Mouse (Mus musculus) kidney, postnatal 0 days (tissue): Measurements from ENCODE around the gene Esm1. TPM values are rescaled to one million over a fixed set of nuclear protein-coding genes. Genes with fewer than 3 reads are reported as not detected.

Source experiments
- ATAC-seq: fragments of 200-750 bp; cut with Nextera tagmentation; replicated peaks from 2 replicates; pipeline ENCODE4 v1.8.0; 2017; ENCODE audit warnings: low read depth, moderate number of reproducible peaks, moderate TSS enrichment, moderate library complexity; ENCODE audit not compliant: low FRiP score
- DNase-seq: peaks from one replicate; pipeline ENCODE4 v3.0.0-alpha.2; 2016; ENCODE audit warnings: low spot score
- H3K27ac ChIP-seq: fragments of 300-500 bp; sonication (generic); 2 replicates; pipeline ENCODE4 v1.5.1; 2014; ENCODE audit warnings: mild to moderate bottlenecking
- H3K27me3 ChIP-seq: fragments of 300-500 bp; sonication (generic); 2 replicates; pipeline ENCODE4 v1.6.1; 2014; ENCODE audit warnings: low read length, mixed read lengths; ENCODE audit not compliant: insufficient read depth
- H3K36me3 ChIP-seq: fragments of 300-500 bp; sonication (generic); 2 replicates; pipeline ENCODE4 v1.6.1; 2014; ENCODE audit warnings: low read length, mixed read lengths; ENCODE audit not compliant: insufficient read depth
- H3K4me1 ChIP-seq: fragments of 300-500 bp; sonication (generic); replicated peaks from 2 replicates; pipeline ENCODE4 v1.6.1; 2014; ENCODE audit warnings: antibody characterized with exemption, low read length, mixed read lengths; ENCODE audit not compliant: insufficient read depth
- H3K4me2 ChIP-seq: fragments of 300-500 bp; sonication (generic); 2 replicates; pipeline ENCODE4 v1.6.1; 2014; ENCODE audit warnings: mild to moderate bottlenecking, low read length, moderate library complexity, mixed read lengths
- H3K4me3 ChIP-seq: fragments of 300-500 bp; sonication (generic); replicated peaks from 2 replicates; pipeline ENCODE4 v1.5.1; 2014; ENCODE audit warnings: low read depth, low read length
- H3K9ac ChIP-seq: fragments of 300-500 bp; sonication (generic); 2 replicates; pipeline ENCODE4 v1.6.1; 2014; ENCODE audit warnings: low read depth, low read length
- H3K9me3 ChIP-seq: fragments of 300-500 bp; sonication (generic); replicated peaks from 2 replicates; pipeline ENCODE4 v1.6.1; 2016; ENCODE audit warnings: low read length, inconsistent platforms, mixed read lengths
- CTCF ChIP-seq: IDR thresholded peaks from 2 replicates; pipeline ENCODE4 v1.5.1; 2016; ENCODE audit warnings: antibody characterized with exemption, low read depth, mild to moderate bottlenecking, moderate library complexity
- WGBS: fragments of 180-500 bp; shearing (Covaris S2); extraction: QIAGEN DNeasy Blood & Tissue Kit; methylation state at CpG from one replicate; pipeline ENCODE4 v1.1.7; 2014; 5-methylcytosine and 5-hydroxymethylcytosine counted together
- polyA plus RNA-seq: library from polyadenylated mRNA; unstranded; fragments of >200 nt; fragmentation: Nextera tagmentation; extraction: Ambion mirVana; gene quantifications from 2 replicates; pipeline ENCODE4 v1.2.1, GENCODE M21; 2015

The Esm1 gene
- polyA plus RNA-seq, 1 experiment from 2014 or later, result 4.3 TPM

DNA sequence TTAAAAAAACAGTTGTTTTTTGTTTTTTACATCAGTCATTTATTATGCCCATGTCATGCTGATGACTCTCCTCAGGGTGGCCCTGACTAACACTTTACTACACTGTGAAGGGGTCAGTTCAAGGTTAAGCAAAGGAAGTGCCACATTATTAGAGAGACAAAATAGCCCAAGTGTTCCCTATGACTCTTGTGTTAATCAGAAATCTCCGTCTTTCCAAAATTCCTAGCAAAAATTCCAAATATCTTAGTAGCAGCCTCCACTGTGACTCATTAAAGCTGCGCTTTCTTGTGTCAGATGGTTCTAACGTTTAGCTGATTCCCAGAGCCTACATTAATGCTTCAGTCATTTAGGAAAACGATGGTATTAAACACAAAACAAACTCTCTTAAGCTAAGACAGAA lies 7.3 kb upstream of the Esm1 start:
- TF ChIP-seq CTCF, result no peak
- no peak for ATAC-seq
- Histone ChIP-seq H3K4me1 (no peaks in the 10 kb centered on the region), H3K9ac (no peak overlapping the region), H3K27me3 (no peaks in the 10 kb centered on the region), H3K4me3 (no peak overlapping the region), H3K4me2 (no peak overlapping the region), H3K9me3 (no peaks in the 10 kb centered on the region), H3K27ac (no peak overlapping the region), H3K36me3 (no peaks in the 10 kb centered on the region)
- 65% methylated on average over 4 of the region's 4 CpGs for WGBS
- DNase-seq, result no peak

- 69% methylated on average over 5 of the region's 5 CpGs for WGBS
- H3K4me2 ChIP-seq, result no peak overlapping the region
- no peak overlapping the region for H3K9ac ChIP-seq
- ATAC-seq (no peak), DNase-seq (no peak)
- H3K4me1 ChIP-seq, result no peaks in the 10 kb centered on the region
- H3K27ac ChIP-seq, result no peak overlapping the region
- no peaks in the 10 kb centered on the region for H3K27me3 ChIP-seq
- no peaks in the 10 kb centered on the region for H3K9me3 ChIP-seq
- H3K36me3 ChIP-seq, result no peaks in the 10 kb centered on the region
- no peak for TF ChIP-seq CTCF
- H3K4me3 ChIP-seq, result no peak overlapping the region
These were observed 6.3 kb upstream of the Esm1 start for GRCm38 (mm10) chr13:113203146-113203545.

DNA sequence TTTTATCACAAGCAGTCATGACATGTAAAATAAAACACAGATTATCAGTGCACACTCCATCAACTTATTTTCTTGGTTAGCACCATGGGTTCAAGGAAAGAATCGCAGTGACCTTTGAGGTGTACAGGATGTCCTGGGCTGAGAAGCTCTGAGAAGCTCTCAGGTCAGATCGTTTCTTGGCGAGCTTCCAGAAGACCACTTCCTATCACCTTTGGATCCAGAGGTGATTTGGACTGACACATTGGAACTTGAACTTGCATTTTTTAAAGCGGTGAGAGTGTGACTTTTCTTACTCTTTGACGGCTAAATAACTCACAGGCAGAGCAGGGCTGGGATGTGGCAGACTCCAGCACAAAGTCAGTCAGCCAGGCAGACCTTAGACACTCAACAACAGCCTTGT lies 4.1 kb upstream of the Esm1 start:
- no peak for TF ChIP-seq CTCF

GRCm38 (mm10) chr13:113211345-113211744 lies 1.9 kb downstream of the Esm1 start:
- TF ChIP-seq CTCF, result no peak
- no peak for ATAC-seq
- WGBS, result 57% methylated on average over 15 of the region's 15 CpGs
- H3K4me1 ChIP-seq, result no peaks in the 10 kb centered on the region
- H3K9ac ChIP-seq, result no peak overlapping the region
- H3K4me2 ChIP-seq, result no peak overlapping the region
- no peak for DNase-seq
- no peak overlapping the region for H3K27ac ChIP-seq
- H3K9me3 ChIP-seq, result no peaks in the 10 kb centered on the region
- no peaks in the 10 kb centered on the region for H3K36me3 ChIP-seq
- H3K27me3 ChIP-seq, result 0 out of 2 replicates have a peak, but pooled peaks cover 4% of the 10 kb centered on the region
- no peak overlapping the region for H3K4me3 ChIP-seq

More for the DNA sequence above, 4.1 kb upstream of the Esm1 start:
- WGBS, result 63% methylated on average over 5 of the region's 5 CpGs
- Histone ChIP-seq H3K4me2 (no peak overlapping the region), H3K4me3 (no peak overlapping the region), H3K27me3 (0 out of 2 replicates have a peak, but pooled peaks cover 4% of the 10 kb centered on the region), H3K36me3 (no peaks in the 10 kb centered on the region), H3K9ac (no peak overlapping the region), H3K27ac (no peak overlapping the region), H3K4me1 (no peaks in the 10 kb centered on the region), H3K9me3 (no peaks in the 10 kb centered on the region)
- ATAC-seq, result no peak
- DNase-seq, result no peak

- Histone ChIP-seq H3K9me3 (no peaks in the 10 kb centered on the region), H3K4me2 (no peak overlapping the region), H3K4me1 (no peaks in the 10 kb centered on the region), H3K27me3 (0 out of 2 replicates have a peak, but pooled peaks cover 4% of the 10 kb centered on the region), H3K36me3 (no peaks in the 10 kb centered on the region), H3K9ac (no peak overlapping the region), H3K27ac (no peak overlapping the region), H3K4me3 (no peak overlapping the region)
- ATAC-seq (no peak), DNase-seq (no peak)
- 71% methylated on average over 3 of the region's 3 CpGs for WGBS
- TF ChIP-seq CTCF, result no peak
These were observed 2.9 kb downstream of the Esm1 start for GRCm38 (mm10) chr13:113212401-113212800.

DNA sequence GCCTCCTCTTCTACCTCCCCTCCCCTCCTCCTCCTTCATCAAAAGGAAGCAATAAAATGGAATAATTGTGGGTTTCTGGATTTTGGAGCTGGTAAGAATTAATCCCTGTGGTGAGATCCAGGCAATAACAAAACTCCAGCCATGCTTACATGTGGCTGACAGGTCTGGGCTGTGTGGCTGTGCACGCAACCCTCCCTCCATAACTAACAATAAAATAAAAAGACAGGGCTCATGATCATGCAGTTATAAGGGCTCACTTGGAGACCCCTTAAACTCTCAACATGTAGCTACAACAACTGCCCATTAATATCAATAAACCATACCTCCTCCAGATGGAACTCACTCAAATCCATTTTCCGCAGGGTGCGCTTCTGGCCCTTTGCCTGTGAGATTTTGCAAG lies 4.4 kb downstream of the Esm1 start:
- DNase-seq (no peak), ATAC-seq (no peak)
- Histone ChIP-seq H3K27ac (no peak overlapping the region), H3K4me1 (no peaks in the 10 kb centered on the region), H3K9ac (no peak overlapping the region), H3K4me3 (no peak overlapping the region), H3K36me3 (no peaks in the 10 kb centered on the region), H3K4me2 (no peak overlapping the region), H3K27me3 (0 out of 2 replicates have a peak, but pooled peaks cover 4% of the 10 kb centered on the region), H3K9me3 (no peaks in the 10 kb centered on the region)
- WGBS, result 95% methylated on average over 3 of the region's 3 CpGs
- no peak for TF ChIP-seq CTCF

DNA sequence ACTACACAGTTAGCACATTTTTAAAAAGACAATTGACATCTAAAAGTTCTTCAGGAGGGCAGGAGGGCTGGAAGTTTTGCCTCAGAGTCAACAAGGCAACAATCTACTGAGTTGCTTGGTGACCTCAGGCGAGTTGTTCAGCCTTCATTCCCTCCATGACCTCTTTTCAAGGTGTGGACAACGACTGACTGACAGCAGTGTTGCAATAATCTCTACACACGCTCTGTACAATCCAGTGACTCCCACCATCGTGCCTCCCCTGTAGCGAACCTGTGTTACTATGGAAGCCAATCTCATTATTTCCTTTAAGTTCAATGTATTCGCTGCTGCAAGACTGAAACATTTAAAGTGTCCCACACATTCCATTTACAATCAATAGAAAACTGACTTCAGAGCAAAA lies 12.4 kb downstream of the Esm1 start:
- no peak for DNase-seq
- 68% methylated on average over 6 of the region's 6 CpGs for WGBS
- no peak overlapping the region for H3K27ac ChIP-seq
- no peak overlapping the region for H3K4me2 ChIP-seq
- no peak for TF ChIP-seq CTCF
- H3K4me1 ChIP-seq, result no peaks in the 10 kb centered on the region
- ATAC-seq, result no peak
- no peaks in the 10 kb centered on the region for H3K9me3 ChIP-seq
- H3K36me3 ChIP-seq, result no peaks in the 10 kb centered on the region
- no peaks in the 10 kb centered on the region for H3K27me3 ChIP-seq
- H3K4me3 ChIP-seq, result no peak overlapping the region
- no peak overlapping the region for H3K9ac ChIP-seq
